Mouse (Mus musculus): Measurements from ENCODE around the gene Slc39a5.
A peak's percentile ranks its signal among the peaks of the same experiment; 100 is the strongest.

The Slc39a5 gene

GRCm38 (mm10) chr10:128401056-128401455 lies at the start of gene Slc39a5:
TSS of gene Slc39a5 (minus strand) at chr10:128401229.
- DNase-seq (ENCODE audit: low read depth) = no peak

- DNase-seq (ENCODE audit: low read depth) = peak; percentile 46
Measured at GRCm38 (mm10) chr10:128445407-128445806, 44.4 kb upstream of the Slc39a5 start.

- no peak for DNase-seq (ENCODE audit: low read depth)
Measured at GRCm38 (mm10) chr10:128444354-128444753, 43.3 kb upstream of the Slc39a5 start.

- DNase-seq (ENCODE audit: low read depth) = no peak
Measured at GRCm38 (mm10) chr10:128442718-128443117, 41.7 kb upstream of the Slc39a5 start.

- DNase-seq (ENCODE audit: low read depth) = no peak
Measured at GRCm38 (mm10) chr10:128441324-128442119, 40.5 kb upstream of the Slc39a5 start.

- DNase-seq (ENCODE audit: low read depth) = peak; percentile 34
Measured at GRCm38 (mm10) chr10:128440407-128440806, 39.4 kb upstream of the Slc39a5 start.

GRCm38 (mm10) chr10:128438675-128439279 lies 37.7 kb upstream of the Slc39a5 start:
- DNase-seq (ENCODE audit: low read depth) = no peak

- DNase-seq (ENCODE audit: low read depth) = no peak
Measured at GRCm38 (mm10) chr10:128436376-128436775, 35.3 kb upstream of the Slc39a5 start.

GRCm38 (mm10) chr10:128435873-128436272 lies 34.8 kb upstream of the Slc39a5 start:
- DNase-seq (ENCODE audit: low read depth) = no peak

GRCm38 (mm10) chr10:128435186-128435823 lies 34.3 kb upstream of the Slc39a5 start:
- DNase-seq (ENCODE audit: low read depth) = no peak

GRCm38 (mm10) chr10:128434681-128435080 lies 33.7 kb upstream of the Slc39a5 start:
- no peak for DNase-seq (ENCODE audit: low read depth)

- DNase-seq (ENCODE audit: low read depth) = no peak
Measured at GRCm38 (mm10) chr10:128433417-128433816, 32.4 kb upstream of the Slc39a5 start.

- no peak for DNase-seq (ENCODE audit: low read depth)
Measured at GRCm38 (mm10) chr10:128429454-128429853, 28.4 kb upstream of the Slc39a5 start.

- no peak for DNase-seq (ENCODE audit: low read depth)
Measured at GRCm38 (mm10) chr10:128429052-128429451, 28.0 kb upstream of the Slc39a5 start.

GRCm38 (mm10) chr10:128425260-128425659 lies 24.2 kb upstream of the Slc39a5 start:
- no peak for DNase-seq (ENCODE audit: low read depth)

- peak; percentile 76 for DNase-seq (ENCODE audit: low read depth)
Measured at GRCm38 (mm10) chr10:128424604-128425003, 23.6 kb upstream of the Slc39a5 start.

GRCm38 (mm10) chr10:128422426-128422825 lies 21.4 kb upstream of the Slc39a5 start:
- no peak for DNase-seq (ENCODE audit: low read depth)

GRCm38 (mm10) chr10:128414848-128415247 lies 13.8 kb upstream of the Slc39a5 start:
- no peak for DNase-seq (ENCODE audit: low read depth)

- no peak for DNase-seq (ENCODE audit: low read depth)
Measured at GRCm38 (mm10) chr10:128413076-128413475, 12.0 kb upstream of the Slc39a5 start.

GRCm38 (mm10) chr10:128412558-128412957 lies 11.5 kb upstream of the Slc39a5 start:
- DNase-seq (ENCODE audit: low read depth) = peak; percentile 48

GRCm38 (mm10) chr10:128412055-128412381 lies 11.0 kb upstream of the Slc39a5 start:
- DNase-seq (ENCODE audit: low read depth) = no peak

GRCm38 (mm10) chr10:128411211-128412054 lies 10.4 kb upstream of the Slc39a5 start, which contains the start of the genes Nabp2 and Rnf41:
TSS of gene Nabp2 (minus strand) at chr10:128411492.
TSS of gene Rnf41 (plus strand) at chr10:128411657.
- DNase-seq (ENCODE audit: low read depth) = peak; percentile 98
